Mouse (Mus musculus): Measurements from ENCODE around the gene Hdac7.

The Hdac7 gene

GRCm38 (mm10) chr15:97773108-97773507 lies 71.2 kb downstream of the Hdac7 start:
- in situ Hi-C loops (cut with MboI, MseI): no loop called here

GRCm38 (mm10) chr15:97770280-97770679 lies 74.0 kb downstream of the Hdac7 start:
- in situ Hi-C loops (cut with MboI, MseI): no loop called here

DNA sequence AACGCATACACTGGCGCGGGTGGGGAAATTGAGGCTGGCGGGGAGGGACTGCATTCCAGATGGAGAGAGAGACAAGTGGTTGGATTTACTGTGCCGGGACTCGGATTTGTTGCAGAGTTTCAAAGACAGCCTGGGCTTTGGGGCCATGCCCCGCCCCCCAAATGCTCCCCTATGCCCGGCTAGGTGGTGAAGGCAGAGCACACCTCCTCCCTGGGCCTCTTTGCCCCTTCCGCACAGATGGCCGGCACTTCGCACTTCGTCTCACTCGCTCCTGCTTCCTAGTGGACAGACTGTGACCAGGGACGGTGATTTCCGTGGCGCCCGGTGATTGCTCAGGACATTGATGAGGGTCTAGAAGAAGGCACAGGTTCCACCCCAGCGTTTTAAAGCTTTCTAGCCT lies 76.1 kb downstream of the Hdac7 start:
- in situ Hi-C loops (cut with MboI, MseI): loop anchor here (10.0 kb wide), 1 partner anchor 823 kb away; no protein-coding TSS in a partner anchor

- in situ Hi-C loops (cut with MboI, MseI): loop anchor here (10.0 kb wide), 1 partner anchor 823 kb away; no protein-coding TSS in a partner anchor
Measured at GRCm38 (mm10) chr15:97767280-97768186, 76.8 kb downstream of the Hdac7 start, which contains the start of gene Rapgef3. Rapgef3 (minus strand) TSS chr15:97767972.

DNA sequence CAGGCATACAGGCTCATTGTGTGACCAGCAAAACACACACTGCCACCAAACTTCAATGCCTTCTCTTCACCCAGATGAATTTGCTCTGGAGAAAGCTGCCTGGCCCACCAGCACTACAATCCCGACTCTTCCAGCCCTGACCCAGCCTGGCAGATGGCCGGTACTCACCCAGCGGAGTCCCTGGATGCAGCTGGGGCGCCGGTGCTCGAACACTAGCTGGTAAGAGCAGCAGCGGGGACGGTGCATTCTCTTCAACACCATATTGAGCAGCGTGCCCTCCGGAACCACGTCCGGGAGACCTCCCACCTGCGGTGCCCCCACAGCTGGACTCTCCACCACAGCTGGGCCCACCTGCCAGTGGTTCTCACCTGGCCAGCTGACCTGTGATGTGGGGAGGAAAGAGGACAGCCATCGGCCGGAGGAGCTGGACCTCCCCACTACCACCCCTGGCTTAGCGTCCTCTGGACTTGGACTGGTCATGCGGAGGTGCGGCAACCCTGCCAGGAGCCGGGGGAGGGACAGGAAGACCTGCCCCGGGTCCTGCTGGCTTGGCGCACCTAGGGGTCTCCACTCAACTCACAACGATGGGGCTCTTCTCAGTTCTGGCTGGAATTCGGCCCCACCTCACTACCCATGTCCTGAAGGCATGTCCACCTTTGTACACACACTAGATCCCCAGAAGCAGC lies 77.6 kb downstream of the Hdac7 start:
- in situ Hi-C loops (cut with MboI, MseI): loop anchor here (10.0 kb wide), 1 partner anchor 822 kb away; no protein-coding TSS in a partner anchor

DNA sequence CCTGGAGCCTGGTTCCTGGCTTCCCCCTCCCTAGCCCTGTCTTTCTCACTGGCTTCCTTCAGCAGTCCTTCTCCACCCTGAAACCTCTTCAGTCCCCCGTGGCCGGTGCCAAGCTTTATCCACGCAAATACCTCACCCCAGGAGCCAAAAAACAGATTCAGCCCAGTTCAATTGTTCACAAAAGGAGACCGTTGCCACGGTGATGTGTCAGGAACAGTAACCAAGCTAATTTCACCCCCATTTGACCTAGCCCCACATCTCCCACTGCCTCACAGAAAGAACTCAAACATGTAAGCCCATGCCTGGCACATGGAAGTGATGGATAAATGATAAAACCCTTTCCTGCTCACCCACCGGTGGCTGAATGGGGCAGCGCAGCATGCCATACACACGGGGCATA lies 78.1 kb downstream of the Hdac7 start:
- in situ Hi-C loops (cut with MboI, MseI): loop anchor here (10.0 kb wide), 1 partner anchor 821 kb away; no protein-coding TSS in a partner anchor

- in situ Hi-C loops (cut with MboI, MseI): loop anchor here (10.0 kb wide), 1 partner anchor 820 kb away; no protein-coding TSS in a partner anchor
Measured at GRCm38 (mm10) chr15:97765090-97765794, 79.1 kb downstream of the Hdac7 start.

DNA sequence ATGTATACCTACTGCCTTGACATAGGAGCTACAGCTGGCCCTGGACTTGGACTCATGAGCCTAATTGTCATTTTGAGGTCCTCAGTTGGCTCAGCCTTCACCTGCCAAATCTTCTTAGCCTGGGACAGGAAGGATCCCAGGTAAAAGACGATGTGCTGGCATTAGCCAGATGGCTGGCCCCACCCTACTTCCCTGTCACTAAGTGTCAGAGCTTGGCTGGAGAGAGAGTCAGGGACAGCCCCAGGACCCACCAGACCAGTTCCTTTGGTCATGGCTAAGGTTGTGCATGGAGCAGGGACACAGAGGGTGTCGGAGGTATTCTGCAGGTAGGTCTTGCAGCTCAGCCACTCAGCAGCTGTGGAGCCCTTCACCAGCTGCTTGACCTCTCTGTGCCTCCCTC lies 79.8 kb downstream of the Hdac7 start:
- in situ Hi-C loops (cut with MboI, MseI): loop anchor here (10.0 kb wide), 1 partner anchor 820 kb away; no protein-coding TSS in a partner anchor

GRCm38 (mm10) chr15:97763256-97764049 lies 80.8 kb downstream of the Hdac7 start:
- in situ Hi-C loops (cut with MboI, MseI): loop anchor here (10.0 kb wide), 1 partner anchor 819 kb away; no protein-coding TSS in a partner anchor

DNA sequence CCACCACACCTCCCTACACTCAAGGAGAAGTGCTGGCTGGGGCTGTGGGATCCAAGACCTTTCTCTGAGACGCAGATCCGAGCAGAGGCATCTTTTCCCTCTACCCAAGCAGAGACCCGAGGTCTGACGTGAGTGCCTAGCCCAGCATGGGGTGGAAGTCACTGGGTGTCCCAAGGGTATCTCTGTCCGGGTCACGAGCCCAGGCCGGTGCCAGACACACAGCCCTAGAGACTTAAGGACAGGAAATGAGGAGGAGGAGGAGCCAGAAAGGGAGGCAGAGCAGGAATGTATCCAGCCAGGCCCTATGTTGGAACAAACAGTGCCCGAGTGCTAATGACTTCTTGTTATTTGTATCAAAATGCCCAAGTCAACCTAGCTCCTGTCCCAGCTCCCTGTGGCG lies 81.6 kb downstream of the Hdac7 start:
- in situ Hi-C loops (cut with MboI, MseI): loop anchor here (10.0 kb wide), 1 partner anchor 818 kb away; no protein-coding TSS in a partner anchor

DNA sequence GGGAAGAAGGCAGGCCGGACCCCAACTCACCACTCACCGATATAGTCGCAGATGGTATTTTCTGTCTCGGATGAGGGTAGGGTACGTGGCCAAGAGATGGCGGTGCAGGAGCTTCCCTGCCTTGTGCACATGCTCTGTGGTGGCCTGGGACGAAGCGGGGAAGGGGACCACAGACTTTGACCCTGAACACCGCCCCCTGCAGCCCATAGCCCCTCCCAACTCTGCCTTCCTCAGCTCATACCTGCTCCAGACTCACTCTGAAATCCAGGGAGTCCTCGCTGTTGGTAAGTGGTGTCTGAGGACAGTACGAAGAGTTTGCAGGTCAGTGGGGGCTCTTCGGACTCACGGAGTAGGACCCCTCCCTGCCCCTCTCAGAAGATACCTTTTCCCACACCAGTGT lies 82.9 kb downstream of the Hdac7 start:
- in situ Hi-C loops (cut with MboI, MseI): loop anchor here (10.0 kb wide), 1 partner anchor 817 kb away; no protein-coding TSS in a partner anchor

- in situ Hi-C loops (cut with MboI, MseI): loop anchor here (10.0 kb wide), 1 partner anchor 816 kb away; no protein-coding TSS in a partner anchor
Measured at GRCm38 (mm10) chr15:97760952-97761351, 83.3 kb downstream of the Hdac7 start.

- in situ Hi-C loops (cut with MboI, MseI): loop anchor here (10.0 kb wide), 1 partner anchor 815 kb away; no protein-coding TSS in a partner anchor
Measured at GRCm38 (mm10) chr15:97760006-97760405, 84.3 kb downstream of the Hdac7 start.

- in situ Hi-C loops (cut with MboI, MseI): loop anchor here (5.0 kb wide), 1 partner anchor 88 kb away; no protein-coding TSS in a partner anchor
Measured at GRCm38 (mm10) chr15:97755361-97755760, 88.9 kb downstream of the Hdac7 start.

GRCm38 (mm10) chr15:97754476-97754875 lies 89.8 kb downstream of the Hdac7 start:
- in situ Hi-C loops (cut with MboI, MseI): no loop called here

- in situ Hi-C loops (cut with MboI, MseI): no loop called here
Measured at GRCm38 (mm10) chr15:97752491-97752890, 91.8 kb downstream of the Hdac7 start.

DNA sequence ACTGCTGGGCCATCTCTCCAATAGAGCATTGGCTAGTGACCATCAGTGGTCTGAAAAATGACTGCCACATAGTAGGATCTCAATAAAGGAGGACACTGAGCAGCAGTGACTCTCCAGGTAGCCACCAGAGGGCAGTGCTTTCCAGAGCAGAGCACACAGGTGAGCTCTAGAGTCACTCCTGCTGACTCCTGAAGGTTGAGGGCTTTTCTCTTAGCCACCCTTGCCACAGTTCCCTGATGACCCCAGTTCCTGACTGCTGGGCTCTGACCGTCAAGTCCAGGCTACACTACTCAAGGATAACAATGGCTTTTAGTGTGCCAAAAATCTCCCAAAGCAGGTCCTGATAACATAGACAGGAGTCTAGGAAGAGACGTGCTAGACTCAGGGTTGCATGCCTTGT lies 92.6 kb downstream of the Hdac7 start:
- in situ Hi-C loops (cut with MboI, MseI): no loop called here

GRCm38 (mm10) chr15:97750697-97751096 lies 93.6 kb downstream of the Hdac7 start:
- in situ Hi-C loops (cut with MboI, MseI): no loop called here

DNA sequence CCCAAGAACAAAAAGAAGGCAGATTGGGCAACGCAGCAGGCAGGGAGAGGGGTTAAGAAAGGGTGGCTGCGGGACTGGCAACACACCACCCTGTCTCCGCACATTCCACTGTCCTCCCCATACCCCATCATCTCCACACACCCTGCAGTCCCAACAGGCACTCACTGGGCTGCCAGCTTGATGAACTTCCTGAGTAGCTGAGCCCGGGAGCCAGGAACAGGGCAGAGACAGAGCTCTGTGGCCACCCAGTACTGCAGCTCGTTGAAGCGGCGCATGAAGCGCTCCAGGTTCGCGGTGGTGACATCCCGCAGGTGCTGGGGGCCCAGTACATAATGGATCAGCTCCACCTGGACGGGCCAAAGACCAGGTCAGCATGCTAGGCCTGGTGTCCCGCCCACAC lies 94.5 kb downstream of the Hdac7 start:
- in situ Hi-C loops (cut with MboI, MseI): no loop called here

GRCm38 (mm10) chr15:97749397-97749796 lies 94.9 kb downstream of the Hdac7 start:
- in situ Hi-C loops (cut with MboI, MseI): no loop called here

Measured in regulatory T cell (primary cell).